Mouse (Mus musculus): ENCODE measurements around the gene Timm23. TPM values are rescaled to one million over a fixed set of nuclear protein-coding genes. Genes with fewer than 3 reads are reported as not detected.

Timm23 gene
- polyA plus RNA-seq, 1 experiment: 35.2 TPM

GRCm38 (mm10) chr14:32166062-32166441, 35.6 kb downstream of the Timm23 start:
- Histone ChIP-seq H3K4me1 (ENCODE audit: control insufficient read depth, insufficient read depth, low read length) (peaks cover 55% of the 10 kb centered on the region), H3K27ac (ENCODE audit: insufficient read depth, low read depth, low read length) (peak overlapping the region; percentile 97), H3K4me3 (ENCODE audit: insufficient read depth, low read length) (peak overlapping the region; percentile 62)
- TF ChIP-seq POLR2A (IDR thresholded peaks at IDR 0.05; ENCODE audit: borderline replicate concordance, low read depth, low read length) (no peak), CTCF (IDR thresholded peaks at IDR 0.05; ENCODE audit: low read depth, low read length) (no peak)

GRCm38 (mm10) chr14:32165278-32166061, 36.2 kb downstream of the Timm23 start:
- Histone ChIP-seq H3K4me3 (ENCODE audit: insufficient read depth, low read length) (peak overlapping the region; percentile 85), H3K4me1 (ENCODE audit: control insufficient read depth, insufficient read depth, low read length) (peaks cover 49% of the 10 kb centered on the region), H3K27ac (ENCODE audit: insufficient read depth, low read depth, low read length) (peak overlapping the region; percentile 84)
- no peak for TF ChIP-seq POLR2A (IDR thresholded peaks at IDR 0.05; ENCODE audit: borderline replicate concordance, low read depth, low read length)
- no peak for TF ChIP-seq CTCF (IDR thresholded peaks at IDR 0.05; ENCODE audit: low read depth, low read length)

- TF ChIP-seq POLR2A (IDR thresholded peaks at IDR 0.05; ENCODE audit: borderline replicate concordance, low read depth, low read length) (no peak), CTCF (IDR thresholded peaks at IDR 0.05; ENCODE audit: low read depth, low read length) (no peak)
- Histone ChIP-seq H3K27ac (ENCODE audit: insufficient read depth, low read depth, low read length) (no peak overlapping the region), H3K4me3 (ENCODE audit: insufficient read depth, low read length) (0 out of 2 replicates have a peak overlapping the region, but pooled peaks have one; percentile 4), H3K4me1 (ENCODE audit: control insufficient read depth, insufficient read depth, low read length) (peaks cover 38% of the 10 kb centered on the region)
These were observed 37.3 kb downstream of the Timm23 start for GRCm38 (mm10) chr14:32164173-32165051.

- no peak overlapping the region; the same call in 1 of the 2 replicates for H3K27ac ChIP-seq (ENCODE audit: insufficient read depth, low read depth, low read length)
- no peak overlapping the region for H3K4me3 ChIP-seq (ENCODE audit: insufficient read depth, low read length)
- peaks cover 32% of the 10 kb centered on the region for H3K4me1 ChIP-seq (ENCODE audit: control insufficient read depth, insufficient read depth, low read length)
- TF ChIP-seq CTCF (IDR thresholded peaks at IDR 0.05; ENCODE audit: low read depth, low read length): no peak
- TF ChIP-seq POLR2A (IDR thresholded peaks at IDR 0.05; ENCODE audit: borderline replicate concordance, low read depth, low read length): no peak
These were observed 38.4 kb downstream of the Timm23 start for GRCm38 (mm10) chr14:32163203-32163888.

GRCm38 (mm10) chr14:32162231-32162630, 39.5 kb downstream of the Timm23 start:
- H3K4me1 ChIP-seq (ENCODE audit: control insufficient read depth, insufficient read depth, low read length): peaks cover 32% of the 10 kb centered on the region
- TF ChIP-seq POLR2A (IDR thresholded peaks at IDR 0.05; ENCODE audit: borderline replicate concordance, low read depth, low read length) (no peak), CTCF (IDR thresholded peaks at IDR 0.05; ENCODE audit: low read depth, low read length) (no peak)
- peak overlapping the region; percentile 81 for H3K27ac ChIP-seq (ENCODE audit: insufficient read depth, low read depth, low read length)
- H3K4me3 ChIP-seq (ENCODE audit: insufficient read depth, low read length): peak overlapping the region; percentile 9; the same call in 1 of the 2 replicates

- TF ChIP-seq POLR2A (IDR thresholded peaks at IDR 0.05; ENCODE audit: borderline replicate concordance, low read depth, low read length) (no peak), CTCF (IDR thresholded peaks at IDR 0.05; ENCODE audit: low read depth, low read length) (no peak)
- peaks cover 32% of the 10 kb centered on the region for H3K4me1 ChIP-seq (ENCODE audit: control insufficient read depth, insufficient read depth, low read length)
- H3K27ac ChIP-seq (ENCODE audit: insufficient read depth, low read depth, low read length): peak overlapping the region; percentile 82; the same call in 1 of the 2 replicates
- peak overlapping the region; percentile 93 for H3K4me3 ChIP-seq (ENCODE audit: insufficient read depth, low read length)
These were observed 40.4 kb downstream of the Timm23 start for GRCm38 (mm10) chr14:32161090-32161885.

GRCm38 (mm10) chr14:32160563-32160962, 41.1 kb downstream of the Timm23 start:
- TF ChIP-seq CTCF (IDR thresholded peaks at IDR 0.05; ENCODE audit: low read depth, low read length) (no peak), POLR2A (IDR thresholded peaks at IDR 0.05; ENCODE audit: borderline replicate concordance, low read depth, low read length) (no peak)
- Histone ChIP-seq H3K4me3 (ENCODE audit: insufficient read depth, low read length) (peak overlapping the region; percentile 93), H3K4me1 (ENCODE audit: control insufficient read depth, insufficient read depth, low read length) (peaks cover 32% of the 10 kb centered on the region), H3K27ac (ENCODE audit: insufficient read depth, low read depth, low read length) (peak overlapping the region; percentile 82)

GRCm38 (mm10) chr14:32159690-32160246, 41.9 kb downstream of the Timm23 start, which contains the start of gene Ncoa4:
Gene Ncoa4, plus strand, starts transcription at chr14:32159865.
- Histone ChIP-seq H3K4me3 (ENCODE audit: insufficient read depth, low read length) (peak within 1 kb of the TSS; percentile 93), H3K27ac (ENCODE audit: insufficient read depth, low read depth, low read length) (peak within 1 kb of the TSS; percentile 86), H3K4me1 (ENCODE audit: control insufficient read depth, insufficient read depth, low read length) (peaks cover 28% of the 10 kb centered on the region)
- peak; percentile 21; the same call in 1 of the 2 replicates for TF ChIP-seq POLR2A (IDR thresholded peaks at IDR 0.05; ENCODE audit: borderline replicate concordance, low read depth, low read length)
- TF ChIP-seq CTCF (IDR thresholded peaks at IDR 0.05; ENCODE audit: low read depth, low read length): no peak
